Mouse (Mus musculus) hindbrain, postnatal 0 days (tissue): ENCODE results near the gene Ccdc63. TPM values are rescaled to one million over a fixed set of nuclear protein-coding genes. Genes with fewer than 3 reads are reported as not detected.
"Not testable (repeated sequence)": the region's sequence is repeated elsewhere in the genome, so short reads cannot be mapped to it uniquely, and the experiment has no call there.

ENCODE experiments used
- ATAC-seq: fragments of 200-750 bp; cut with Nextera tagmentation; 2 replicates; pipeline ENCODE4 v1.8.0; 2017; ENCODE audit warnings: mild to moderate bottlenecking, moderate TSS enrichment, moderate library complexity
- DNase-seq: peaks from one replicate; pipeline ENCODE4 v3.0.0-alpha.2; 2015; ENCODE audit warnings: low spot score
- H3K27ac ChIP-seq: fragments of 300-500 bp; sonication (generic); 2 replicates; pipeline ENCODE4 v1.5.1; 2014; ENCODE audit warnings: mild to moderate bottlenecking
- H3K27me3 ChIP-seq: fragments of 300-500 bp; sonication (generic); 2 replicates; pipeline ENCODE4 v1.6.1; 2014; ENCODE audit warnings: low read length, mixed read lengths; ENCODE audit not compliant: insufficient read depth
- H3K36me3 ChIP-seq: fragments of 300-500 bp; sonication (generic); 2 replicates; pipeline ENCODE4 v1.6.1; 2014; ENCODE audit warnings: low read length, mixed read lengths; ENCODE audit not compliant: insufficient read depth
- H3K4me1 ChIP-seq: fragments of 300-500 bp; sonication (generic); 2 replicates; pipeline ENCODE4 v1.6.1; 2014; ENCODE audit warnings: antibody characterized with exemption, low read length, mixed read lengths; ENCODE audit not compliant: insufficient read depth
- H3K4me2 ChIP-seq: fragments of 300-500 bp; sonication (generic); 2 replicates; pipeline ENCODE4 v1.6.1; 2014; ENCODE audit warnings: low read depth, mild to moderate bottlenecking, low read length, moderate library complexity, mixed read lengths
- H3K4me3 ChIP-seq: fragments of 300-500 bp; sonication (generic); 2 replicates; pipeline ENCODE4 v1.5.1; 2014; ENCODE audit warnings: low read length
- H3K9ac ChIP-seq: fragments of 300-500 bp; sonication (generic); replicated peaks from 2 replicates; pipeline ENCODE4 v1.6.1; 2014; ENCODE audit warnings: mild to moderate bottlenecking, low read length, moderate library complexity, mixed read lengths
- H3K9me3 ChIP-seq: fragments of 300-500 bp; sonication (generic); 2 replicates; pipeline ENCODE4 v1.6.1; 2016; ENCODE audit warnings: low read length, mixed read lengths
- CTCF ChIP-seq: IDR thresholded peaks from 2 replicates; pipeline ENCODE4 v1.5.1; 2016; ENCODE audit warnings: antibody characterized with exemption, control low read depth, low read depth
- WGBS: fragments of 180-500 bp; shearing (Covaris S2); extraction: QIAGEN DNeasy Blood & Tissue Kit; methylation state at CpG from one replicate; pipeline ENCODE4 v1.1.7; 2014; 5-methylcytosine and 5-hydroxymethylcytosine counted together
- polyA plus RNA-seq: library from polyadenylated mRNA; unstranded; fragments of >200 nt; fragmentation: Nextera tagmentation; extraction: Ambion mirVana; gene quantifications from 2 replicates; pipeline ENCODE4 v1.2.1, GENCODE M21; 2015
- total RNA-seq: library from RNA; depleted of rRNA; stranded (reverse); fragments of >200 nt; gene quantifications from 2 replicates; pipeline ENCODE4 v1.2.3, GENCODE M21; 2014; rRNA removed

The Ccdc63 gene
- 0.04 and 0.16 TPM in 2 replicates for total RNA-seq
- polyA plus RNA-seq = 0.23 TPM in 1 of 2 replicates, not detected in the other

DNA sequence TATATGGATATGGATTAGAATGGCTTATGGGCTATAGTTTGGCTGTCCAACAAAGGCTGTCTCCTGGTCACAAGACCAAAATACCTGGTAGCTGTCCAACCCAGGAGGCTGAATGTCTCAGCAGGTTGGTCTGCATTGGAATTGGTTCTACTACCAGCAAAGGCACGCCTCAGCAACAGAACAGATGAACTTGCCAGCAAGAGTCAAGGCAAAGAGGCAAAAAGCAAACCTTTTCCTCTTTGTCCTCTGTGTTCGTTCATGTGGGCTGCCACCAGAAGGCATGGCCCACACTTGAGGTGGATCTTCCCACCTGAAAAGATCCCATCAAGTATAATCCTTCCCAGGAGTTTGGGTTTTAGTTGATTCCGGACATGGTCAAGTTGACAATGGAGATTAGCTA lies at the start of gene Ccdc63:
Gene Ccdc63 (minus strand): TSS at position 101 of the 400 bp plus-strand sequence.
- H3K27ac ChIP-seq = no peak within 1 kb of the TSS
- no peaks in the 10 kb centered on the region for H3K9me3 ChIP-seq
- no peaks in the 10 kb centered on the region for H3K36me3 ChIP-seq
- no peak for TF ChIP-seq CTCF
- no peak within 1 kb of the TSS for H3K9ac ChIP-seq
- DNase-seq (no peak), ATAC-seq (no peak)
- 92% methylated on average over 3 of the region's 3 CpGs for WGBS
- H3K4me3 ChIP-seq = no peak within 1 kb of the TSS
- no peak within 1 kb of the TSS for H3K4me2 ChIP-seq
- H3K27me3 ChIP-seq = no peaks in the 10 kb centered on the region
- H3K4me1 ChIP-seq = 0 out of 2 replicates have a peak, but pooled peaks cover 3% of the 10 kb centered on the region

DNA sequence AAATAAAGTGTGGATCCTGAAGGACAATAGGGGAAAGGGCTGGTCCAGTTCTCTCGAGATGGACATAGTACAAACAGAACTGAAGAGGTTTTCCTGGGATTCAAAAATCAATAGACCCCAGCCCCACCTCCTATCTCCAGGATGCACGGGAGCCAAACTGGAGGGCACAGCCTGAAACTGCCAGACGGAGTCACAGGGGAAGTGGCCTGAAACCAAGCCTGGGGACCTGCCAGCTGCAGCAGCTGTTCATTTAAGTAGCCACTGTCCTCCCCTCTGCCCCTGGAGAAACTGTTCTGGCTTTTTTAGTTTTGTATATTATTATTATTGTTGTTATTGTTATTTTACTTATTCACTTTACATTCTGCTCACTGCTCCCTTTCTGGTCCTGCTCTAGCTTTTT lies 48.5 kb upstream of the Ccdc63 start:
- ATAC-seq (no peak), DNase-seq (no peak)
- Histone ChIP-seq H3K4me3 (no peak overlapping the region), H3K4me2 (no peak overlapping the region), H3K9me3 (no peaks in the 10 kb centered on the region), H3K27me3 (no peaks in the 10 kb centered on the region), H3K36me3 (no peaks in the 10 kb centered on the region), H3K27ac (no peak overlapping the region), H3K4me1 (no peaks in the 10 kb centered on the region), H3K9ac (no peak overlapping the region)
- no peak for TF ChIP-seq CTCF
- WGBS = 44% methylated on average over 3 of the region's 3 CpGs

DNA sequence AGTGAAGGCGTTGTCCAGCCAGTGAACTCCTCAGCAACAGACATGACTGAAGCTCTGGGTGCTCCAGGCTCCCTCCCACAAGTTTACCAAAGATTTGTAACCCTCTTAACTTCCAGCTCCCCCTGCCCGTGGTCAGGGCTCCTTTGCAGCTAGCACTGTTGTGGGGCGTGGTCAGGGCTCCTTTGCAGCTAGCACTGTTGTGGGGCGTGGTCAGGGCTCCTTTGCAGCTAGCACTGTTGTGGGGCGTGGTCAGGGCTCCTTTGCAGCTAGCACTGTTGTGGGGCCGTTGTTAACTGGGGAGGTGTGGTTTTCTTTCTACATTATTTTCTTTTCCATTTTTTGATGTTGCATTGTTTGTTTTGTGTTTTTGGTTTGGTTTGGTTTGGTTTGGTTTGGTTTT lies 44.2 kb upstream of the Ccdc63 start:
- H3K36me3 ChIP-seq, H3K9ac ChIP-seq, H3K4me2 ChIP-seq, H3K9me3 ChIP-seq, H3K4me3 ChIP-seq, H3K27me3 ChIP-seq, ATAC-seq, H3K27ac ChIP-seq, DNase-seq, H3K4me1 ChIP-seq: not testable (repeated sequence)
- 94% methylated on average over 6 of the region's 6 CpGs for WGBS

DNA sequence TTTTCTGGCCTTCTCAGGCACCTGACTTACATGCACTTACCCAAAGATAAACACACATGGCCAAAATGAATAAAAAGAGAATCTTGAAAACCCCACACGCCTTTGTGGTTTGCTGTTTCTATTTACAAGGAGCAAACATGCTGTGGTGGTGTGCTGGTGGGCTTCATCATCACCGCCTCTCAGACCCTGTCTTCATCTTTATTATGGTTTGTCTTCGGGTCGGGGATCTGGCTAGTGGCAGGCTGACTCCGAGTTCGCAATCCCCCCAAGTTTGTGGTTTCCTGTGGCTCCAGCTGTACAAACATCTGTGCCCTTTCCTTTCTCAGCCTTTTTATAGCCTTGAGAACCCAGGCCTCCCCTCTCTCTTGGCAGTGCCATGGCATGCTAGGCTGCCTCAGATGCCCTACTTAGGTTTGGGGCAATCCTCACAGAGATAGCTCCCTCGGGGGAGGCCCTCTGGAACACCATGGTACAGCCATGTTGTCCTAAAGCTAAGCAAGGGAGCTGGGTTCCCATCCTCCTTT lies 43.7 kb upstream of the Ccdc63 start:
- no peaks in the 10 kb centered on the region for H3K9me3 ChIP-seq
- H3K36me3 ChIP-seq = no peaks in the 10 kb centered on the region
- H3K4me3 ChIP-seq = no peak overlapping the region
- DNase-seq (no peak), ATAC-seq (no peak)
- no peak overlapping the region for H3K4me2 ChIP-seq
- WGBS = 89% methylated on average over 7 of the region's 7 CpGs
- no peaks in the 10 kb centered on the region for H3K27me3 ChIP-seq
- TF ChIP-seq CTCF = no peak
- no peaks in the 10 kb centered on the region for H3K4me1 ChIP-seq
- no peak overlapping the region for H3K27ac ChIP-seq
- no peak overlapping the region for H3K9ac ChIP-seq

DNA sequence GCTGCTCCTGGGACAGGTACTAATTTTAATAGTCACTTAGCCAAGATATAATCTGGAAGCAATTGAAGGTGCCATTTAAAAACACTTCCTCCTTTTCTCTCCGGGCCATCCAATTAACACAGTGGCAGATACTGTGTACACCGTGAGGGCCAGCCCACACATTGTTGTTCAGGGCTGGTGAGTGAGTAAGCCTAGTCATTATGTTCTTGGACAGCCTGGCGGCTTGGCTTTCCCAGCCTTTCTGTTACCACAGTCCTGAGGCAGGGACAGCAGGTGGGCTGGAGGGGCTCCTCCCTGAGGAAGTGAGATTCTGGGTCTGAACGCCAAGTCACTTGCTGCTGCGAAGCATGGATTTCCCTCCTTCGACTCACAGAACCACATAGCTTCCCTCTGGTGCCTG lies 39.0 kb upstream of the Ccdc63 start:
- H3K27me3 ChIP-seq = no peaks in the 10 kb centered on the region
- TF ChIP-seq CTCF = no peak
- WGBS = 47% methylated on average over 6 of the region's 6 CpGs

DNA sequence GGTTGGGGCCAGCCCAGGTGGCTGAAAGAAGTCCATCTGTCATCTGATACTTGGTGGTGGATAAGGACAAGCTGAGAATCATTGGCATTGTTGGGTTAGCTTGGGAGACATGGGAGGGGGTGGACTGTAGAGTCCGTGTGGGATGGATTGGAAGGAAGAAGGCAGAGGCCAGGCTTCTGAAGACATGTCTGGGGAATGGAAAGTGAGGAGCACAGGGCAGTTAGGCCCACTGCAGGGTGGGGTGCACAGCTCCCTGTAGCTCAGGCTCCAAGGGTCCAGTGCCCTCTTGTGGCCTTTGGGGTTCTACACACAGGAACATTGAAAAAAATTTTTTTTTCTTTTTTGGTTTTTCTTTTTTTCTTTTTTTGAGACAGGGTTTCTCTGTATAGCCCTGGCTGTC lies 35.8 kb upstream of the Ccdc63 start:
- H3K4me1 ChIP-seq = no peaks in the 10 kb centered on the region
- H3K9me3 ChIP-seq = no peaks in the 10 kb centered on the region

More for the DNA sequence above, 39.0 kb upstream of the Ccdc63 start:
- DNase-seq = no peak
- ATAC-seq = no peak
- Histone ChIP-seq H3K9ac (no peak overlapping the region), H3K4me3 (no peak overlapping the region), H3K27ac (no peak overlapping the region), H3K4me1 (no peaks in the 10 kb centered on the region), H3K36me3 (0 out of 2 replicates have a peak, but pooled peaks cover 4% of the 10 kb centered on the region), H3K9me3 (no peaks in the 10 kb centered on the region), H3K4me2 (no peak overlapping the region)

DNA sequence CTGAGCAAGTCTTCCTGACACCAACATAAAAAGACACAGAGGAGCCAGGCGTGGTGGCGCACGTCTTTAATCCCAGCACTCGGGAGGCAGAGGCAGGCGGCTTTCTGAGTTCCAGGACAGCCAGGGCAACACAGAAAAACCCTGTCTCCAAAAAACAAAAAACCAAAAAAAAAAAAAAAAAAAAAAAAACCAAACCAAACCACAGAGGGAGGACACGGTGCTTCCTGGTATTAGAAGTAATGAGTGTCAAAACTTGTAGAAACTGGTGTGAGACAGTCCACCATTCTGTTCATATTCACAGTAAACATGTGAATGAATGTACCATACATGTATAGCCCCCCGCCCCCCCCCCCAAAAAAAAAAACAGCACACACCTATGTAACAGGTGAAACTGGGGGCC lies 35.3 kb upstream of the Ccdc63 start:
- no peak for DNase-seq
- peaks cover 31% of the 10 kb centered on the region for H3K36me3 ChIP-seq
- H3K27ac ChIP-seq = no peak overlapping the region
- WGBS = 86% methylated on average over 7 of the region's 7 CpGs
- no peak overlapping the region for H3K4me3 ChIP-seq
- no peak for ATAC-seq
- no peaks in the 10 kb centered on the region for H3K9me3 ChIP-seq
- no peaks in the 10 kb centered on the region for H3K27me3 ChIP-seq
- no peak overlapping the region for H3K9ac ChIP-seq
- H3K4me2 ChIP-seq = no peak overlapping the region
- H3K4me1 ChIP-seq = no peaks in the 10 kb centered on the region
- no peak for TF ChIP-seq CTCF

More for the DNA sequence above, 35.8 kb upstream of the Ccdc63 start:
- Histone ChIP-seq H3K9ac (no peak overlapping the region), H3K36me3 (peaks cover 27% of the 10 kb centered on the region), H3K27ac (no peak overlapping the region), H3K4me3 (no peak overlapping the region), H3K27me3 (no peaks in the 10 kb centered on the region), H3K4me2 (no peak overlapping the region)
- WGBS = 33% methylated on average over 1 of the region's 1 CpGs
- peak; percentile 70 for TF ChIP-seq CTCF
- DNase-seq (peak; percentile 68), ATAC-seq (peak; percentile 67; the same call in 1 of the 2 replicates)
